Mouse (Mus musculus): ENCODE results near the gene Tomm20l. TPM values are rescaled to one million over a fixed set of nuclear protein-coding genes. Genes with fewer than 3 reads are reported as not detected.

The Tomm20l gene
- total RNA-seq, 2 experiments from 2014 or later = 0.65 to 1.5 TPM

DNA sequence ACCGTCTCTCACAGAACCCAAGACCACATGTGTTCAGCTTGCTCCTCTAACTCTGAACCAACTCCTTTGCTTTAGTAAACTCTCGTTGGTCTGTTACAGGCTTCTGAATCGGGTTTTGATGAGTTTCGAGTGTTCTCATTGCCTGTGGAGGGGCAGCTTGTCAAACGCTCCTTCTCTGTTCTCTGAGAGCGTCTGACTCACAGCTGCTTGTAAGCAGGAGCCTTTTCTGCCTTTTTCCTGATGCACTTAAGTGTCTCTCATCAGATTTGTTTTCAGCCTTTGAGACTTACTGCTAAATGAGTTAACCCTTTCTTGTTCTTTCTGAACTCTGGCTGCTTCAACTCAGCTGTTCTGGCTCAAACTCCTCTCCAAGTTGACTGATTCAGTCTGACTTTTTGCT, 46.7 kb downstream of the Tomm20l start:
- DNase-seq = no peak

DNA sequence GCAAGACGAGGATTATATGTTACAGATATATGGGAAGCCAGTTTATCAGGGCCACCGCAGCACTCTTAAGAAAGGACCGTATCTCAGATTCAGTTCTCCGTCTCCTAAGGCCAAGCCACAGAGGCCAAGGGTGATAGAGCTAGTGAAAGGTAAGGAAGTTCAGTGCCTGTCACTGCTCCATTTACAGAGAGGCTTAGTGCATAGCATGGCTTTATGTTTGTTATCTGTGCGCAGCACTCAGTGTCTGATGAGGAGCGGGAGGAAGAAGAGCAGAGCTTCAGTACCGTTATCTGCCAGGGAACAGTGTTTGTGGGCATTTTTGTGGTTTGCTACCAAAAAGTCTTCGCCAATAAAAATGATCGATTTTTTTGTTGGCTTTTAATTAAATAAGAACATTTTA, 53.2 kb downstream of the Tomm20l start:
- DNase-seq = no peak

GRCm38 (mm10) chr12:71169911-71170310, 58.7 kb downstream of the Tomm20l start:
- no peak for DNase-seq

Other genes with a start within 250 kb of the Tomm20l start
- 100 to 1,000 TPM; 165 to 176 TPM for gene Actr10, start 173.6 kb upstream of the Tomm20l start, total RNA-seq (2021)
- 100 to 1,000 TPM; 257 to 261 TPM for gene Psma3, start 136.8 kb upstream of the Tomm20l start, total RNA-seq (2021)
- gene Arid4a, start 95.4 kb upstream of the Tomm20l start, total RNA-seq (2021) = 10 to 100 TPM; 13.0 to 13.4 TPM
- 10 to 100 TPM; 50.0 to 51.3 TPM for gene Timm9, start 25.3 kb downstream of the Tomm20l start, total RNA-seq (2021)
- 1 to 10 TPM; 6.4 to 6.7 TPM for gene 2700049A03Rik, start 25.4 kb downstream of the Tomm20l start, total RNA-seq (2021)
- 10 to 100 TPM; 19.0 to 23.1 TPM for gene Dact1, start 198.5 kb downstream of the Tomm20l start, total RNA-seq (2021)

Data from heart, postnatal 4 days (tissue).